Mouse (Mus musculus) C2C12 (cell line): ENCODE results near the gene Coro2b. TPM values are rescaled to one million over a fixed set of nuclear protein-coding genes. Genes with fewer than 3 reads are reported as not detected.
A peak's percentile ranks its signal among the peaks of the same experiment; 100 is the strongest.

Experiments used
- H3K27me3 ChIP-seq: one replicate; pipeline ENCODE4 v1.6.1; 2011; ENCODE audit not compliant: control insufficient read depth, insufficient read depth, insufficient read length
- H3K36me3 ChIP-seq: one replicate; pipeline ENCODE4 v1.6.1; 2011; ENCODE audit not compliant: control insufficient read depth, insufficient read depth
- H3K4me3 ChIP-seq: one replicate; pipeline ENCODE4 v1.5.1; 2011; ENCODE audit warnings: mild to moderate bottlenecking, control low read depth; ENCODE audit not compliant: poor library complexity, insufficient read depth, severe bottlenecking
- H3K79me2 ChIP-seq: one replicate; pipeline ENCODE4 v1.6.1; 2011; ENCODE audit not compliant: control insufficient read depth, insufficient read depth
- H3K79me3 ChIP-seq: one replicate; pipeline ENCODE4 v1.6.1; 2011; ENCODE audit warnings: low read depth, control low read depth
- H3ac ChIP-seq: one replicate; pipeline ENCODE3; 2011; ENCODE audit warnings: low read depth; ENCODE audit not compliant: control insufficient read depth, insufficient read length
- CEBPB ChIP-seq: IDR thresholded peaks from one replicate; pipeline ENCODE4 v1.6.1; 2011; ENCODE audit warnings: low read depth, mild to moderate bottlenecking, control low read depth, moderate library complexity
- CTCF ChIP-seq: IDR thresholded peaks from one replicate; pipeline ENCODE4 v1.5.1; 2011; ENCODE audit not compliant: control insufficient read depth, insufficient read depth, insufficient read length
- FOSL1 ChIP-seq: IDR thresholded peaks from one replicate; pipeline ENCODE4 v1.8.0; 2011; ENCODE audit warnings: mild to moderate bottlenecking, low read length; ENCODE audit not compliant: poor library complexity, insufficient read depth, severe bottlenecking
- MAX ChIP-seq: IDR thresholded peaks from one replicate; pipeline ENCODE4 v1.6.1; 2011; ENCODE audit warnings: mild to moderate bottlenecking, control low read depth
- MYOD1 ChIP-seq: IDR thresholded peaks from one replicate; pipeline ENCODE4 v1.6.1; 2011; ENCODE audit warnings: low read depth; ENCODE audit not compliant: control insufficient read depth, insufficient read length
- MYOG ChIP-seq: IDR thresholded peaks from one replicate; pipeline ENCODE4 v1.6.1; 2011; ENCODE audit not compliant: control insufficient read depth, insufficient read length; ENCODE audit errors: extremely low read depth
- USF1 ChIP-seq: IDR thresholded peaks from one replicate; pipeline ENCODE4 v1.6.1; 2011; ENCODE audit warnings: low read depth, mild to moderate bottlenecking, control low read depth, moderate library complexity
- polyA plus RNA-seq: library from polyadenylated mRNA; unstranded; fragments of >200 nt; fragmentation: generic; extraction: Trizol; gene quantifications from one replicate; pipeline ENCODE4 v1.2.1, GENCODE M21; 2012; ENCODE audit warnings: missing spikeins

The Coro2b gene
- polyA plus RNA-seq, 1 experiment: 9.9 TPM

DNA sequence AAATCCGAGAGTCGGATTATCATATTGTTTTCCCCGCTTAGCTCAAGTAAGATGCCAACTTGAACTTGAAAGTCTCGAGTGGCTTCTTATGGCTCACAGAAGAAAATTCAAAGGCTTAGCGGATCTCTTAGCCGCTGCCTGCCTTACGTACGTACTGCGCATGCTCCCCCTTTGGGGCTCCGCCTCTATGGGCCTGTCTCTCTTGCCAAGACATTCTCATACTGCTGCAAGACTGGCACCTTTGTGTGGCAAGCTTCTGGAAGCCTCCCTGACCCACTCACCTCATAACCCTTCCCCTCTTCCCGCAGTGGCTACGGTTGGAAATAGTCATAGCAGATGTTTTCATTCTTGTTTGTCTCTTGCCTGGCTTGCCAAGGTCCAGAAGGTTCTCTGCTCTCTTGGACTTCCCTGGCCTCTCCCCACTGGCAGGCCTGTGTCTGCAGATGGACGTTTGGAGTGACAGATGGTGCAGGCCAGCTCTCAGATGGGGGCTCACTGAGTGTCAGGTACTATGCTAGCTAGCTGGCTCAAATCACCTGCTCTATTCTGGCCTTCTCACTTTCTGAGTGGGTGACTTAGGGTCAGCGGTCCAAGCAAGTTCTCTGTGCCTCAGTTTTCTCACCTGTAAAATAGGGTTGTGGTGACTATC lies 65.2 kb downstream of the Coro2b start:
- Histone ChIP-seq H3K4me3 (no peak overlapping the region), H3K79me2 (no peaks in the 10 kb centered on the region), H3K79me3 (no peaks in the 10 kb centered on the region), H3K36me3 (no peaks in the 10 kb centered on the region), H3K27me3 (no peaks in the 10 kb centered on the region), H3ac (no peak overlapping the region)
- no peak for TF ChIP-seq USF1
- TF ChIP-seq CTCF: no peak
- TF ChIP-seq MYOG: no peak
- TF ChIP-seq MYOD1: no peak
- TF ChIP-seq CEBPB: no peak
- no peak for TF ChIP-seq FOSL1
- no peak for TF ChIP-seq MAX

DNA sequence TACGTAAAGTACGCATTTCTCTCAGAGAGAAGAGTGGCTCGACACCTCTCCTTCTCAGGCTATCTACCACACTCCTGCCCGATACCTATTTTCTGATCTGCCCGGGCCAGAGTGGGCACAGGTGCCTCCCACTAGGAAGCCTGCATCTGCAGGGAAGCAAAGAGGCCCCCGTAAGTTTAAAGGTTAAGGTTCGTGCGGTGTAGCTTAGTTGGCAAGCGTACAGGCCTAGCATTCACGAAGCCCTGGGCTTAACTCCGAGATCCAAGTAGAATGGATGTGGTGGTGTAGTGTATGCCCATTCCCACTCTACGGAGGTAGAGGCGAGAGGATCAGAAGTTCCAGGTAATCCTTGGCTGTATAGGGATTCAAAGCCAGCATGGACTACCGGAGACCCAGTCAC lies 65.8 kb downstream of the Coro2b start:
- Histone ChIP-seq H3ac (no peak overlapping the region), H3K79me2 (no peaks in the 10 kb centered on the region), H3K36me3 (no peaks in the 10 kb centered on the region), H3K4me3 (no peak overlapping the region), H3K27me3 (no peaks in the 10 kb centered on the region), H3K79me3 (no peaks in the 10 kb centered on the region)
- TF ChIP-seq USF1 (no peak), MYOG (no peak), MAX (no peak), CEBPB (no peak), CTCF (no peak), MYOD1 (no peak), FOSL1 (no peak)

DNA sequence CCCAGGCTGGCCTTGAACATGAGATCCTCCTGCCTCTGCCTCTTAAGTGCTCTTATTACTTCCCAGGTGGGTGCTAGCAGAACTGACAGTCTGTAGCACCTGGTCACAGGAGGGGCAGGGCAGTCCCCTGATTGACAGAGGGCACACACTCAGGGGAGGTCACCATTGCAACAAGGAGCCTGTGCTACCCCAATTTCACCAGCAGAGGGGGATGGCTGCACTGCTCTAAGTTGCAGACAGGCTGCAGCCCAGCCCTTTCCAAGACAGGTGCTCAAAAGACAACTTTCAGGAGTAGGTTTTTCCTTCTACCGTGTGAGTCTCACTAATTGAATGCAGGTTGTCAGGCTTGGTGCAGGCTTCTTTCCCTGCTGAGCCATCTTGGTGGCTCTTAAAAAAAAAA lies 66.4 kb downstream of the Coro2b start:
- no peaks in the 10 kb centered on the region for H3K36me3 ChIP-seq
- H3K79me3 ChIP-seq: no peaks in the 10 kb centered on the region
- no peak overlapping the region for H3ac ChIP-seq
- no peaks in the 10 kb centered on the region for H3K27me3 ChIP-seq
- TF ChIP-seq MAX (no peak), CEBPB (no peak), MYOG (no peak), CTCF (peak; percentile 84)
- no peak overlapping the region for H3K4me3 ChIP-seq
- no peaks in the 10 kb centered on the region for H3K79me2 ChIP-seq

DNA sequence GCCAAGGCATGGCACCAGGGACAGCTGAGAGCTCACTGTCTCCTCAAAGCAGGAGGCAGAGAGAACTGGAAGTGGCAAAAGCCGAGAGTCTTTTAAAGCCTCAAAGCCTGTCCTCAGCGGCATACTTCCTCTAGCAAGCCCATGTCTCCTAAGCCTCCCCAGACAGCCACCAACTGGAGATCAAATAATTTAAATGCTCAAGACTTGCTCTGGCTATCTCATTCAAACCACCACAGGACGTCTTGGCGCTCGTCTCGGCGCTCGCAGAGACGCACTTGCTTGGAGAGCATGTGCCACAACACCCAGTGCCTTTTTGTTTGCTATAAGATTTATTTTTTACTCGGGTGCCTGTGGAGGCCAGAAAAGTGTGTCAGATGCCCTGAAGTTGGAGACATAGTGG lies 67.1 kb downstream of the Coro2b start:
- Histone ChIP-seq H3K4me3 (no peak overlapping the region), H3ac (no peak overlapping the region), H3K79me2 (no peaks in the 10 kb centered on the region), H3K27me3 (no peaks in the 10 kb centered on the region), H3K36me3 (no peaks in the 10 kb centered on the region), H3K79me3 (no peaks in the 10 kb centered on the region)
- TF ChIP-seq CTCF: no peak
- no peak for TF ChIP-seq MYOG
- no peak for TF ChIP-seq CEBPB
- TF ChIP-seq MAX: no peak
- TF ChIP-seq MYOD1: no peak
- TF ChIP-seq FOSL1: no peak

DNA sequence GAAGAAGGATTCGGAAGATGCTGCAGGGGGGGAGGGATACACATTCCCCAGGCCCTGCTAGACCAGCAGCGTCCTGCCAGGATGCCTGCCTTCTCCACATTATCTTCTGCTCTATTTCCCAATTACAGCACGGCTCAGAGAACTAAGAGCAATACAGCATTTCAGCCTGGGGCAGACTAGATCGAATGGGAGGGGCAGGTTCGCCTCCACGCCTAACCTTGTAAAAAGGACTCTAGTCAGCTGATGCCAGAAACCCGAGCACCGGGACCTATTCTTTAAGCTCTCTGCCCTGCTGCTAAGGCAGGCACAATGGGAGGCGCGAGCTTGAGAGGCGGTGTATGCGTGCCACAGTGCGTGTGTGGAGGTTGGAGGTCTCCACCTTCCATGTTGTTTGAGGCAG lies 67.7 kb downstream of the Coro2b start:
- no peak overlapping the region for H3K4me3 ChIP-seq

DNA sequence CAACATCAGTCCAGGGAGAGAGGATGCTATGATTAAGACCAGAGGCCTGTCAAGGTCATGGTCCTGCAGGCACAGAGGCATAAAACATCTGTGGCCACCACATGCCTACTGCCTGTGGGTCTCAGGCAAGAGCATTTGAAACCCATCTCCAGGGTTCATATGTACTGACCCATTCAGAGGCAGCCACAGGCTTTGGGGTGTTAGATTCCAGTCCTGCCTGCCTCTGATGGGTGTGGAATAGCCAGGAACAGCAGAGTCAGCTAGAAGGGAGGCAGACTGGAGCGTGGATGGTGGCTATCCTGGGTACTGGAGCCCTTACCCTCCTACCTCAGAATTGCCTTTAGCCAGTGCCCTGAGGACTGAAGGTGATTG lies 69.4 kb downstream of the Coro2b start:
- Histone ChIP-seq H3ac (no peak overlapping the region), H3K4me3 (no peak overlapping the region), H3K79me2 (no peaks in the 10 kb centered on the region), H3K79me3 (no peaks in the 10 kb centered on the region), H3K27me3 (no peaks in the 10 kb centered on the region), H3K36me3 (no peaks in the 10 kb centered on the region)
- TF ChIP-seq MAX (no peak), USF1 (no peak), FOSL1 (no peak), CEBPB (no peak), CTCF (no peak), MYOD1 (no peak), MYOG (no peak)

More for the DNA sequence above, 67.7 kb downstream of the Coro2b start:
- no peak overlapping the region for H3ac ChIP-seq
- no peaks in the 10 kb centered on the region for H3K36me3 ChIP-seq
- no peaks in the 10 kb centered on the region for H3K79me3 ChIP-seq
- no peaks in the 10 kb centered on the region for H3K79me2 ChIP-seq
- no peaks in the 10 kb centered on the region for H3K27me3 ChIP-seq
- TF ChIP-seq MAX: no peak
- no peak for TF ChIP-seq CEBPB
- no peak for TF ChIP-seq MYOG
- TF ChIP-seq CTCF: no peak
